Mouse (Mus musculus): ENCODE results near the gene Grin2c. TPM values are rescaled to one million over a fixed set of nuclear protein-coding genes. Genes with fewer than 3 reads are reported as not detected.

Grin2c gene
- polyA plus RNA-seq, 1 experiment, result 0.13 TPM

DNA sequence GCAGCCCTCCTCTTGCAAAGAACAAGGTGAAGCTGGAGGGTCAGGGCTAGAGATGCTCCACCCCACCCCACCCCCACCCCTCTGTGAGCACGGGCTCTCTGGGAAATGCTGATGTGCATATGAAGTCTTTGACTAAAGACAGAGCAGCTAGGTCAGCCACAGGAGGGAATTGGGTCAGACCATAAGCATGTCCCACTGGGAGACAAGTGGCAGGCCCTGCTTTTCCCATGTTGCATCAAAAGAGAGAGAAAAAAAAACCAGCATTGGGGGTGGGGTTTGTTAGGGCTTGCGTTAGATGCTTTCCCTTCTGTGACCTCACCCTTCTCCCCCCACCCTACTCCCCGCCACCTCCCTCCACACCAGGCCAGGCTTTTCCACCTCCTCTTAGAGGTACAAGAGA is 19.8 kb downstream of the Grin2c start:
- no peaks in the 10 kb centered on the region for H3K9me3 ChIP-seq (replicated peaks; ENCODE audit: control insufficient read depth, insufficient read depth, low read length, poor library complexity, severe bottlenecking)
- no peak overlapping the region for H3K9ac ChIP-seq (ENCODE audit: low read depth, poor library complexity, severe bottlenecking)
- TF ChIP-seq POLR2A (IDR thresholded peaks at IDR 0.05; ENCODE audit: insufficient read depth, low read length) (no peak), EP300 (IDR thresholded peaks at IDR 0.05; ENCODE audit: insufficient read depth, low read depth, low read length) (no peak), CTCF (IDR thresholded peaks at IDR 0.05; ENCODE audit: low read depth, low read length) (no peak)
- H3K4me3 ChIP-seq (ENCODE audit: low read depth, low read length), result no peak overlapping the region
- H3K27ac ChIP-seq (ENCODE audit: insufficient read depth, low read length), result no peak overlapping the region
- H3K36me3 ChIP-seq (ENCODE audit: control insufficient read depth, insufficient read depth, low read length, poor library complexity, severe bottlenecking), result 0 out of 2 replicates have a peak, but pooled peaks cover 2% of the 10 kb centered on the region
- peaks cover 13% of the 10 kb centered on the region for H3K4me1 ChIP-seq (ENCODE audit: control insufficient read depth, insufficient read depth, low read length)
- no peaks in the 10 kb centered on the region; the same call in 1 of the 2 replicates for H3K27me3 ChIP-seq (ENCODE audit: control insufficient read depth, insufficient read depth, low read length, poor library complexity, severe bottlenecking)

DNA sequence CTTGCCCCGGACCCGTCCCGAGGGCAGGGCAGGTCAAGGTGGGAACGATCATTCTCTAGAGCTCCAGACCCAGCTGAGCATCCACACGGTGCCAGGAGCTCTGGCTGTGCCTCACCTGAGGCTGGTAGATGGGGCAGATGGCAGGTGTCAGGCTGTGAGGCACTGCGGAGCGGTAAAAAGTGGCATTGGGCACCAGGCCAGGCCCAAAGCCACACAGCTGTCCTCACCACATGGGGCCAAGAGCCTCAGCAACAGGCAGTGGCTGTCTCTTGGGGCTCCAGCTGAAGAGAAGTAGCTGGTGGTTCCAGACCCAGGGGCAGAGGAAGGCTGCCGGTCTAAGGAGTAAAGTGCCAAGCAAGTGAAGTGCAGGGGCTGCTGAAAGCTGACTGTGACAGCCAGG is 20.7 kb downstream of the Grin2c start:
- Histone ChIP-seq H3K36me3 (ENCODE audit: control insufficient read depth, insufficient read depth, low read length, poor library complexity, severe bottlenecking) (0 out of 2 replicates have a peak, but pooled peaks cover 2% of the 10 kb centered on the region), H3K27me3 (ENCODE audit: control insufficient read depth, insufficient read depth, low read length, poor library complexity, severe bottlenecking) (no peaks in the 10 kb centered on the region; the same call in 1 of the 2 replicates), H3K4me1 (ENCODE audit: control insufficient read depth, insufficient read depth, low read length) (peaks cover 13% of the 10 kb centered on the region), H3K4me3 (ENCODE audit: low read depth, low read length) (no peak overlapping the region), H3K9ac (ENCODE audit: low read depth, poor library complexity, severe bottlenecking) (no peak overlapping the region), H3K9me3 (replicated peaks; ENCODE audit: control insufficient read depth, insufficient read depth, low read length, poor library complexity, severe bottlenecking) (no peaks in the 10 kb centered on the region), H3K27ac (ENCODE audit: insufficient read depth, low read length) (no peak overlapping the region)
- TF ChIP-seq CTCF (IDR thresholded peaks at IDR 0.05; ENCODE audit: low read depth, low read length) (no peak), POLR2A (IDR thresholded peaks at IDR 0.05; ENCODE audit: insufficient read depth, low read length) (no peak), EP300 (IDR thresholded peaks at IDR 0.05; ENCODE audit: insufficient read depth, low read depth, low read length) (no peak)

- Histone ChIP-seq H3K36me3 (ENCODE audit: control insufficient read depth, insufficient read depth, low read length, poor library complexity, severe bottlenecking) (0 out of 2 replicates have a peak, but pooled peaks cover 2% of the 10 kb centered on the region), H3K4me1 (ENCODE audit: control insufficient read depth, insufficient read depth, low read length) (peaks cover 10% of the 10 kb centered on the region), H3K9ac (ENCODE audit: low read depth, poor library complexity, severe bottlenecking) (no peak overlapping the region), H3K27ac (ENCODE audit: insufficient read depth, low read length) (no peak overlapping the region), H3K4me3 (ENCODE audit: low read depth, low read length) (no peak overlapping the region), H3K27me3 (ENCODE audit: control insufficient read depth, insufficient read depth, low read length, poor library complexity, severe bottlenecking) (no peaks in the 10 kb centered on the region; the same call in 1 of the 2 replicates), H3K9me3 (replicated peaks; ENCODE audit: control insufficient read depth, insufficient read depth, low read length, poor library complexity, severe bottlenecking) (no peaks in the 10 kb centered on the region)
- TF ChIP-seq POLR2A (IDR thresholded peaks at IDR 0.05; ENCODE audit: insufficient read depth, low read length) (no peak), EP300 (IDR thresholded peaks at IDR 0.05; ENCODE audit: insufficient read depth, low read depth, low read length) (no peak), CTCF (IDR thresholded peaks at IDR 0.05; ENCODE audit: low read depth, low read length) (no peak)
Observed at GRCm38 (mm10) chr11:115244840-115245239, 22.2 kb downstream of the Grin2c start.

- no peak overlapping the region for H3K4me3 ChIP-seq (ENCODE audit: low read depth, low read length)
- peaks cover 10% of the 10 kb centered on the region for H3K4me1 ChIP-seq (ENCODE audit: control insufficient read depth, insufficient read depth, low read length)
- H3K36me3 ChIP-seq (ENCODE audit: control insufficient read depth, insufficient read depth, low read length, poor library complexity, severe bottlenecking), result 0 out of 2 replicates have a peak, but pooled peaks cover 2% of the 10 kb centered on the region
- no peak for TF ChIP-seq CTCF (IDR thresholded peaks at IDR 0.05; ENCODE audit: low read depth, low read length)
- no peak for TF ChIP-seq EP300 (IDR thresholded peaks at IDR 0.05; ENCODE audit: insufficient read depth, low read depth, low read length)
- no peak for TF ChIP-seq POLR2A (IDR thresholded peaks at IDR 0.05; ENCODE audit: insufficient read depth, low read length)
- no peak overlapping the region for H3K9ac ChIP-seq (ENCODE audit: low read depth, poor library complexity, severe bottlenecking)
- no peaks in the 10 kb centered on the region for H3K27me3 ChIP-seq (ENCODE audit: control insufficient read depth, insufficient read depth, low read length, poor library complexity, severe bottlenecking)
- H3K27ac ChIP-seq (ENCODE audit: insufficient read depth, low read length), result no peak overlapping the region
- H3K9me3 ChIP-seq (replicated peaks; ENCODE audit: control insufficient read depth, insufficient read depth, low read length, poor library complexity, severe bottlenecking), result no peaks in the 10 kb centered on the region
Observed at GRCm38 (mm10) chr11:115243783-115244182, 23.3 kb downstream of the Grin2c start.

DNA sequence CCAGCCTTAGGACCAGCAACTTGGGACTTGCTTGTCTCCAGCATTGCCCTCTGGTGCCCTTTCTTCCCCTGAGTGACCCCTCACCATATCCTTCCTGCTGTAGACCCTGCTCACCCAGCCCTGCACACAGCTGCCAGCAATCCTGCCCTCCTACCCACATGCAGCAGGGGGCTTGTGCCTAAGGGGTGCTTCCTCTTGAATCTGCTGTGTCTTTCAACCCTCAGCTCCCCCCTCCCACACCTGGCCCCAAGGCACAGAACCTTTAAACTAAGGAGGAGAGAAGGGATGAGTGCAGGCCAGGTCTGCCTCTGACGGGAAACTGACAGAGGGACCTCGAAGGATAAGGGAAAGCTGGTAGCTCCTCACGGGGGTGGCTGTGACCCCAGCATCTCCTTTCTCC is 24.3 kb downstream of the Grin2c start:
- Histone ChIP-seq H3K9ac (ENCODE audit: low read depth, poor library complexity, severe bottlenecking) (no peak overlapping the region), H3K4me3 (ENCODE audit: low read depth, low read length) (no peak overlapping the region), H3K4me1 (ENCODE audit: control insufficient read depth, insufficient read depth, low read length) (peaks cover 10% of the 10 kb centered on the region), H3K9me3 (replicated peaks; ENCODE audit: control insufficient read depth, insufficient read depth, low read length, poor library complexity, severe bottlenecking) (no peaks in the 10 kb centered on the region), H3K27ac (ENCODE audit: insufficient read depth, low read length) (no peak overlapping the region), H3K27me3 (ENCODE audit: control insufficient read depth, insufficient read depth, low read length, poor library complexity, severe bottlenecking) (no peaks in the 10 kb centered on the region), H3K36me3 (ENCODE audit: control insufficient read depth, insufficient read depth, low read length, poor library complexity, severe bottlenecking) (0 out of 2 replicates have a peak, but pooled peaks cover 2% of the 10 kb centered on the region)
- TF ChIP-seq CTCF (IDR thresholded peaks at IDR 0.05; ENCODE audit: low read depth, low read length) (no peak), EP300 (IDR thresholded peaks at IDR 0.05; ENCODE audit: insufficient read depth, low read depth, low read length) (no peak), POLR2A (IDR thresholded peaks at IDR 0.05; ENCODE audit: insufficient read depth, low read length) (no peak)

GRCm38 (mm10) chr11:115241402-115241801 is 25.6 kb downstream of the Grin2c start:
- Histone ChIP-seq H3K9me3 (replicated peaks; ENCODE audit: control insufficient read depth, insufficient read depth, low read length, poor library complexity, severe bottlenecking) (no peaks in the 10 kb centered on the region), H3K4me1 (ENCODE audit: control insufficient read depth, insufficient read depth, low read length) (peaks cover 5% of the 10 kb centered on the region), H3K36me3 (ENCODE audit: control insufficient read depth, insufficient read depth, low read length, poor library complexity, severe bottlenecking) (0 out of 2 replicates have a peak, but pooled peaks cover 2% of the 10 kb centered on the region), H3K27ac (ENCODE audit: insufficient read depth, low read length) (no peak overlapping the region), H3K4me3 (ENCODE audit: low read depth, low read length) (no peak overlapping the region), H3K9ac (ENCODE audit: low read depth, poor library complexity, severe bottlenecking) (no peak overlapping the region), H3K27me3 (ENCODE audit: control insufficient read depth, insufficient read depth, low read length, poor library complexity, severe bottlenecking) (no peaks in the 10 kb centered on the region)
- TF ChIP-seq EP300 (IDR thresholded peaks at IDR 0.05; ENCODE audit: insufficient read depth, low read depth, low read length) (no peak), CTCF (IDR thresholded peaks at IDR 0.05; ENCODE audit: low read depth, low read length) (no peak), POLR2A (IDR thresholded peaks at IDR 0.05; ENCODE audit: insufficient read depth, low read length) (no peak)

All from ES-Bruce4 (cell line).